Mouse (Mus musculus) heart, embryonic 16.5 days (tissue): ENCODE data around the gene Snta1. TPM values are rescaled to one million over a fixed set of nuclear protein-coding genes. Genes with fewer than 3 reads are reported as not detected.

ENCODE experiments used
- ATAC-seq: fragments of 200-750 bp; cut with Nextera tagmentation; replicated peaks from 2 replicates; pipeline ENCODE4 v1.8.0; 2017; ENCODE audit warnings: moderate number of reproducible peaks; ENCODE audit not compliant: insufficient read depth, low FRiP score; ENCODE audit errors: extremely low read depth
- H3K27ac ChIP-seq: fragments of 300-500 bp; sonication (generic); 2 replicates; pipeline ENCODE4 v1.5.1; 2014; ENCODE audit warnings: mild to moderate bottlenecking, low read length, control low read depth, moderate library complexity
- H3K27me3 ChIP-seq: fragments of 300-500 bp; sonication (generic); 2 replicates; pipeline ENCODE4 v1.6.1; 2014; ENCODE audit warnings: low read length, mixed read lengths; ENCODE audit not compliant: control insufficient read depth, insufficient read depth
- H3K36me3 ChIP-seq: fragments of 300-500 bp; sonication (generic); 2 replicates; pipeline ENCODE4 v1.6.1; 2014; ENCODE audit not compliant: control insufficient read depth, insufficient read depth
- H3K4me1 ChIP-seq: fragments of 300-500 bp; sonication (generic); 2 replicates; pipeline ENCODE4 v1.6.1; 2014; ENCODE audit warnings: low read length, mixed read lengths; ENCODE audit not compliant: control insufficient read depth, insufficient read depth
- H3K4me2 ChIP-seq: fragments of 300-500 bp; sonication (generic); 2 replicates; pipeline ENCODE4 v1.6.1; 2014; ENCODE audit warnings: low read depth, mild to moderate bottlenecking, control low read depth, low read length
- H3K4me3 ChIP-seq: fragments of 300-500 bp; sonication (generic); 2 replicates; pipeline ENCODE4 v1.5.1; 2014; ENCODE audit warnings: mild to moderate bottlenecking, control low read depth, low read length
- H3K9ac ChIP-seq: fragments of 300-500 bp; sonication (generic); 2 replicates; pipeline ENCODE4 v1.6.1; 2014; ENCODE audit warnings: low read length, control low read depth
- H3K9me3 ChIP-seq: fragments of 300-500 bp; sonication (generic); replicated peaks from 2 replicates; pipeline ENCODE4 v1.6.1; 2016; ENCODE audit warnings: low read length; ENCODE audit not compliant: control insufficient read depth
- WGBS: fragments of 180-500 bp; shearing (Covaris S2); extraction: QIAGEN DNeasy Blood & Tissue Kit; methylation state at CpG from one replicate; pipeline ENCODE4 v1.1.7; 2014; 5-methylcytosine and 5-hydroxymethylcytosine counted together
- polyA plus RNA-seq: library from polyadenylated mRNA; unstranded; fragments of >200 nt; fragmentation: Nextera tagmentation; extraction: Ambion mirVana; gene quantifications from 2 replicates; pipeline ENCODE4 v1.2.1, GENCODE M21; 2015

The Snta1 gene
- polyA plus RNA-seq = 57.8 and 61.8 TPM in 2 replicates

DNA sequence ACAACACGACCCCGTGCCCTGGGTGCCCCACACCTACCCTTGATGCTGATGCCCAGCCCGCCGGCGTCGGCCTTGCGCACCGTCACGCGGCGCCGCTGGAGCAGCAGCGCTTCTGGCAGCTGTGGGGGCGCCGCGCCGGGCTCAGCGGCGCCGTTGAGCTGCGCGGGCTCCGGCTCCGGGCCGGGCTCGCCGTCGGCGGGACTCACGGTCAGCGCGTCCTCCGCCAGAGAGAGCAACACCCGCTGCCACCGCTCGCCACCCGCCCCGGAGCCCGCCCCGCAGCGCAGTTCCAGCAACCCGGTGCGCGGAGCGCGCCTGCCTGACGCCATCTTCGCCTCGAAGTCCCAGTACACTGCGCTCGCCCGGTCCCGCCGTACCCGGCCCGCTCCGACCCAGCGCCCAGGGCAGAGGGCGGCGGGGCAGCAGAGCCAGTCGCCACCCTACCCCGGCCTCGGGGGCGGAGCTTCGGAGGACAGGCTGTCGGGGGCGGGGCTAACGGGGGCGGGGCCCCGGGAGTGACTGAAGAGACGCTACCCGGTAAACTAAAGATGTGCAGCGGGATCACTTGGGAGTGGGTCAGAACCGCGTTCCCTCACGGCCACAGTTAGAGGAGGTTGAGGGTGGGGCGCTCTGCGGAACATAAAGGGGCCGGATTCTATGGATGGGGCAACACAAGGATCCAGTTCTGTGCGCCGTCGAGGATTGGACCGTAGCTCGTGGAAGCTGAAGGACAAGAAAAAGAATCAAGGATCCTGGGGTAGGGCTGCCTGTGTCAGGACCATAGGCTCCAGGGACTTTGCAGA, at the start of gene Snta1:
TSS of gene Snta1 (minus strand) at position 457 of the 803 bp plus-strand sequence.
- Histone ChIP-seq H3K4me3 (peak within 1 kb of the TSS; percentile 78), H3K36me3 (no peaks in the 10 kb centered on the region), H3K9me3 (no peaks in the 10 kb centered on the region), H3K27ac (peak within 1 kb of the TSS; percentile 87), H3K27me3 (no peaks in the 10 kb centered on the region), H3K4me2 (peak within 1 kb of the TSS; percentile 75), H3K4me1 (peaks cover 47% of the 10 kb centered on the region), H3K9ac (peak within 1 kb of the TSS; percentile 93)
- ATAC-seq = peak; percentile 82
- 2% methylated on average over 75 of the region's 84 CpGs for WGBS

DNA sequence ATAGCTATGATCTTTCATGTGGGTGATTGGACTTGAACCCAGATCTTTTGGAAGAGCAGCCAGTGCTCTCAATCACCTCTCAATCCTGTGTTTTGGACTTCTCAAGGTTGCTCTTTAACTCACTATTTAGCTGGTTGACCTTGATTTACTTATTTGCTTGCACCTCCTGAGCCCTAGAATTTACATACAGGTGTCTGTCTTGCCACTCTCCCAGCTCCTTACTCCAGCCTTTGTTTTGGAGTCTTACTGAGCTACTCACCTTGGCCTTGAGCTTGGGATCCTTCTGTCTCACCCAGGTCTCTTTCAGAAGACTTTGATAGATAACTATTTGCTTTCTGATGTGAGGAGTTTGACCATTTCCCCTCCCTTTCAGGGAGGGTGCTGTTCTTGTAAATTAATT, 48.7 kb upstream of the Snta1 start:
- Histone ChIP-seq H3K27ac (no peak overlapping the region), H3K4me2 (no peak overlapping the region), H3K4me1 (peaks cover 28% of the 10 kb centered on the region), H3K36me3 (no peaks in the 10 kb centered on the region), H3K9ac (no peak overlapping the region), H3K9me3 (no peaks in the 10 kb centered on the region), H3K27me3 (no peaks in the 10 kb centered on the region), H3K4me3 (no peak overlapping the region)
- ATAC-seq = no peak

DNA sequence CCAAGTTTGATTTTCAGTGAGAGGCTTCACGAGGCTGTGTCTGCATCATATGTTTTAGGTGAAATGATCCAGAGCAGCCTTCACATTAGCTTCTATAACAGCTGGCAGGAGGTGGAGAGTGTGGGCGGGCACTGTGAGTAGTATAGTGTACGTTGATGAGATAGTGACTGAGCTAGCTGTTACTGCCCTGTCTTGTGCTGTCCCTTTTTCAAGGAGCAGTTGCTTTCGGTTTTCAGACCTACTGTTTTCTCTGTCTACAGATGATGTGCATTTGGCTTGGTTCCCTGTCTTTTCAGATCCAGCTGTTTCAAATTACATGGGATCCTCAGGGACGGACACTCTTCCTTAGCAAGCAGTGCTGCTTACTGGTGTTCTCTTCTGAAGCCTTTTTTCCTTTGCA, 47.9 kb upstream of the Snta1 start:
- H3K27me3 ChIP-seq = no peaks in the 10 kb centered on the region
- peaks cover 26% of the 10 kb centered on the region for H3K4me1 ChIP-seq
- peak overlapping the region; percentile 38 for H3K4me2 ChIP-seq
- no peaks in the 10 kb centered on the region for H3K9me3 ChIP-seq
- WGBS = 30% methylated on average over 5 of the region's 5 CpGs
- H3K9ac ChIP-seq = no peak overlapping the region
- ATAC-seq = no peak; the same call in 1 of the 2 replicates
- H3K36me3 ChIP-seq = no peaks in the 10 kb centered on the region
- H3K4me3 ChIP-seq = no peak overlapping the region
- H3K27ac ChIP-seq = peak overlapping the region; percentile 71

DNA sequence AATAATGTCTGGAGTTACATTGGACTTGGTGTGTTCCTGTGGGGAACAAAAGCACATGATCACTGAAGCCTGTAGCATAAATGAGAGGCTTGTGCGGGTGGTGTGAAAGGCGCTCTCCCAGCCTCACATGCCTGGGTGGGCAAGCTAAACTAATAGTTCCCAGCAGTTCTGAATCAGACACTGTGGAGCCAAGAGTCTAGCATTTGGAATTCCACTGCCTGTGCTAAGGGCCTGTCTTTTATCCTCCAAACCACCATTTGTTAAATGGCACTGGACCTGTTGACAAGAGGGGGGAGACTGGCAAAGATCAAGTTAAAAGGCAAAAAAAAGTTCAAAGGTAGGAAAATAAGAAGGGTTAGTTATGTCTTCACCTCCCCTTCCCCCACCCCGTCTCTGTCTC, 46.7 kb upstream of the Snta1 start:
- H3K27ac ChIP-seq = peak overlapping the region; percentile 51; the same call in 1 of the 2 replicates
- ATAC-seq = no peak

DNA sequence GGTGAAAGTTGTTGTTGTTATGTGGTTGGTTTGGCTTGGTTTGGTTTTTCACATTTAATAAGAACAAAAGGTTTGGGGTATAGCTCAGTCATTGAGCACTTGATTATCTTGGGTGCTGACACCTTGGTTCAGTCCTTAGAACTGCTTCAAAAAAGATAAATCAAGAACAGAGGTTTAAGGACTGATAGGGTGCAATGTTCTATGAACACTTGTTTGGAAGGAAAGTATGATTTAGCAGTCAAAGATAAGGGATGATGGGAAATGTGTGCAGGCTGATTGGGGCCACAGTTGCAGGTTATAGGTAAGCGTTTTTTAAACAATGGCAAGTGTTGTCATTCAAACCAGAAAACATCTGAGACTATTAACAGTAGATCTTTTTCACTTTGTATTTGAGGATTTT, 46.2 kb upstream of the Snta1 start:
- H3K9ac ChIP-seq = no peak overlapping the region
- H3K27ac ChIP-seq = no peak overlapping the region

More for the DNA sequence above, 46.7 kb upstream of the Snta1 start:
- H3K4me3 ChIP-seq = no peak overlapping the region
- H3K9ac ChIP-seq = no peak overlapping the region
- no peak overlapping the region for H3K4me2 ChIP-seq
- H3K9me3 ChIP-seq = no peaks in the 10 kb centered on the region
- no peaks in the 10 kb centered on the region for H3K36me3 ChIP-seq
- H3K4me1 ChIP-seq = peaks cover 20% of the 10 kb centered on the region
- 41% methylated on average over 3 of the region's 3 CpGs for WGBS
- no peaks in the 10 kb centered on the region for H3K27me3 ChIP-seq

DNA sequence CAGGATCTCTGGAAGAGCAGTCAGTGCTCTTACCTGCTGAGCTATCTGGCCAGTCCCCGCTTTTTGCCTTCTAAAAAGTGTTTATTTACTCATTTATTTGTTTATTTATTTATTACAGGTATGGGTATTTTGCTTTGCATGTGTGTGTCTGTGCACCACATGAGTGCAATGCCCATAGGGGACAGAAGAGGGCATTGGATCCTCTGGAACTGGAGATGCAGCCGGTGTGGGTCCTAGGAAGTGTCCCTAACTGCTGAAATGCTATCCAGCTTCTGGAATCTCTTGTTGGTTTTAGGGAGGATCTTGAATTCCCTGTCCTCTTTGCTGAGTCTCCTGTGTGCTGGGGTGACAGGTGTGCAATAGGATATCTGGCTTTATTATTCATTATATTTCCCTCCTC, 45.1 kb upstream of the Snta1 start:
- Histone ChIP-seq H3K27ac (no peak overlapping the region), H3K4me2 (no peak overlapping the region), H3K36me3 (peaks cover 3% of the 10 kb centered on the region), H3K27me3 (no peaks in the 10 kb centered on the region), H3K9me3 (no peaks in the 10 kb centered on the region), H3K9ac (no peak overlapping the region), H3K4me1 (peaks cover 19% of the 10 kb centered on the region), H3K4me3 (no peak overlapping the region)
- ATAC-seq = no peak
- 85% methylated on average over 2 of the region's 2 CpGs for WGBS

More for the DNA sequence above, 46.2 kb upstream of the Snta1 start:
- Histone ChIP-seq H3K4me1 (peaks cover 19% of the 10 kb centered on the region), H3K4me3 (no peak overlapping the region), H3K36me3 (no peaks in the 10 kb centered on the region), H3K4me2 (no peak overlapping the region), H3K9me3 (no peaks in the 10 kb centered on the region), H3K27me3 (no peaks in the 10 kb centered on the region)
- WGBS = 55% methylated on average over 1 of the region's 1 CpGs
- ATAC-seq = no peak

DNA sequence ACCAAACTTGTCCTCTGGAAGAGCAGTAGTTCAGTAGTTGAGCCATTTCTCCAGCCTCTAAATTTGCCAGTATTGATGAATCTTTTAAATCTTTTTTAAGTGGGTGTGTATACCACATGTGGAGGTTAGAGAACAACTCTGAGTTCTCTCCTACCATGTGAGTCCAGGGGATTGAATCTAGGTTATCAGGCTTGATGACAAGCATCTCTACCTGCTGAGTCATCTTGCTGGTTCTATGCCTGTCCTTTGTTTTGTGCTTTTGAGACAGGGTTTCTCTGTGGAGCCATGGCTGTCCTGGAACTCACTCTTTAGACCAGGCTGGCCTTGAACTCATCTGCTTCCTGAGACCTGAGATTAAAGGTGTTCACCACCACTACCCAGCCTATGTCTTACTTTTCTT, 40.7 kb upstream of the Snta1 start:
- ATAC-seq = no peak
- Histone ChIP-seq H3K4me2 (no peak overlapping the region), H3K27me3 (no peaks in the 10 kb centered on the region), H3K9me3 (no peaks in the 10 kb centered on the region), H3K9ac (no peak overlapping the region), H3K4me3 (no peak overlapping the region), H3K36me3 (peaks cover 9% of the 10 kb centered on the region), H3K4me1 (no peaks in the 10 kb centered on the region), H3K27ac (no peak overlapping the region)

DNA sequence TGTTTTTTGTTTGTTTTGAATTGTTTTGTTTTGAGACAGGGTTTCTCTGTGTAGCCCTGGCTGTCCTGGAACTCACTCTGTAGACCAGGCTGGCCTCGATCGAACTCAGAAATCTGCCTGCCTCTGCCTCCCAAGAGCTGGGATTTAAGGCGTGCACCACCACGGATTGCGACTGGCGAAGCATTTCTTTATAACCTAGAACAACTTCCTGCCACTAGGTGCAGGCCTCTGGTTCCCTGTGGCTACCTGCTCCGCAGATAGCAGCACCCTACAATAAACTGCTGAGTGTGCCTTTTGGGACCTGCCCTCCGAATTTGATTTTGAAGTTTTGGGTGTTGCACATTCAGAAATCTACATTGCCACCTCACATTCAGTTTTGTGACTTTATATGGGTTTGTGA, 39.9 kb upstream of the Snta1 start:
- Histone ChIP-seq H3K4me3 (no peak overlapping the region), H3K9ac (no peak overlapping the region), H3K36me3 (peaks cover 12% of the 10 kb centered on the region), H3K9me3 (no peaks in the 10 kb centered on the region), H3K4me1 (no peaks in the 10 kb centered on the region), H3K27me3 (no peaks in the 10 kb centered on the region), H3K27ac (no peak overlapping the region), H3K4me2 (no peak overlapping the region)
- 97% methylated on average over 8 of the region's 8 CpGs for whole genome bisulfite sequencing
- ATAC-seq = no peak

DNA sequence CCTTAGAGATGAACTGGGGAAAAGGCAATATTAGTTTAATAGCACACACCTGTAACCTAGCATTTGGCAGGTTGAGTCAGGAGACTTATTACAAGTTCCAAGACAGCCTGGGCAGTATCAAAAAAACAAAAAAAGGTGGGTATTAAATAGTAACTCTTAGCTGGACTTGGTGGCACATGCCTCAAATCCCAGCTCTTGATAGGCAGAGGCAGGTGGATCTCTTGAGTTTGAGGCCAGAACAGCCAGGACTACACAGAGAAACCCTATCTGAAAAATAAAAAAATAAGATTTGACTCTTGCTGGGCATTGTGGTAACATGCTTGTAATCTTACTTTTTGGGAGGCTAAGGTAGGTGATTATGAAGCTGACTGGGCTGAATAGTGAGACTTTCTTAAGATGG, 32.6 kb upstream of the Snta1 start:
- H3K4me3 ChIP-seq = no peak overlapping the region
- H3K36me3 ChIP-seq = peaks cover 7% of the 10 kb centered on the region; the same call in 1 of the 2 replicates
- H3K4me2 ChIP-seq = peak overlapping the region; percentile 10; the same call in 1 of the 2 replicates
- H3K27ac ChIP-seq = peak overlapping the region; percentile 76
- no peak overlapping the region for H3K9ac ChIP-seq
- no peak for ATAC-seq
- no peaks in the 10 kb centered on the region for H3K27me3 ChIP-seq
- peaks cover 27% of the 10 kb centered on the region for H3K4me1 ChIP-seq
- no peaks in the 10 kb centered on the region for H3K9me3 ChIP-seq
